Mouse (Mus musculus): ENCODE data around the gene 4930562C15Rik. TPM values are rescaled to one million over a fixed set of nuclear protein-coding genes. Genes with fewer than 3 reads are reported as not detected.

4930562C15Rik gene
- 0.13 TPM in 1 of 2 replicates, not detected in the other for polyA plus RNA-seq (2012; rRNA removed)

- TF ChIP-seq CTCF (IDR thresholded peaks at IDR 0.05; ENCODE audit: borderline replicate concordance, control insufficient read depth, extremely low read depth, insufficient read depth, low read length, poor library complexity) (no peak), POLR2A (IDR thresholded peaks at IDR 0.05; ENCODE audit: control insufficient read depth, extremely low read depth, insufficient read depth, low read length, poor library complexity) (no peak)
- no peak within 1 kb of the TSS for H3K27ac ChIP-seq (ENCODE audit: control insufficient read depth, insufficient read depth, low read length)
- no peaks in the 10 kb centered on the region for H3K36me3 ChIP-seq (ENCODE audit: control insufficient read depth, insufficient read depth, low read length)
- H3K27me3 ChIP-seq (ENCODE audit: control insufficient read depth, insufficient read depth, low read length) = no peaks in the 10 kb centered on the region
- H3K4me3 ChIP-seq (ENCODE audit: control insufficient read depth, insufficient read depth, low read length) = no peak within 1 kb of the TSS
- DNase-seq = no peak
- WGBS = 95% methylated on average over 3 of the region's 3 CpGs
- no peaks in the 10 kb centered on the region for H3K4me1 ChIP-seq (replicated peaks; ENCODE audit: control insufficient read depth, insufficient read depth, low read length)
Measured at GRCm38 (mm10) chr16:4835191-4835590, at the start of gene 4930562C15Rik. 4930562C15Rik (plus strand) TSS chr16:4835416.

- H3K27ac ChIP-seq (ENCODE audit: control insufficient read depth, insufficient read depth, low read length) = no peak overlapping the region
- peaks cover 10% of the 10 kb centered on the region for H3K4me1 ChIP-seq (replicated peaks; ENCODE audit: control insufficient read depth, insufficient read depth, low read length)
- H3K36me3 ChIP-seq (ENCODE audit: control insufficient read depth, insufficient read depth, low read length) = no peaks in the 10 kb centered on the region
- no peak for TF ChIP-seq POLR2A (IDR thresholded peaks at IDR 0.05; ENCODE audit: control insufficient read depth, extremely low read depth, insufficient read depth, low read length, poor library complexity)
- TF ChIP-seq CTCF (IDR thresholded peaks at IDR 0.05; ENCODE audit: borderline replicate concordance, control insufficient read depth, extremely low read depth, insufficient read depth, low read length, poor library complexity) = no peak
- 98% methylated on average over 4 of the region's 4 CpGs for WGBS
- DNase-seq = no peak
- no peaks in the 10 kb centered on the region for H3K27me3 ChIP-seq (ENCODE audit: control insufficient read depth, insufficient read depth, low read length)
- no peak overlapping the region for H3K4me3 ChIP-seq (ENCODE audit: control insufficient read depth, insufficient read depth, low read length)
Measured at GRCm38 (mm10) chr16:4785706-4786105, 49.5 kb upstream of the 4930562C15Rik start.

- H3K4me1 ChIP-seq (replicated peaks; ENCODE audit: control insufficient read depth, insufficient read depth, low read length) = peaks cover 3% of the 10 kb centered on the region
- no peaks in the 10 kb centered on the region for H3K36me3 ChIP-seq (ENCODE audit: control insufficient read depth, insufficient read depth, low read length)
- no peak overlapping the region for H3K4me3 ChIP-seq (ENCODE audit: control insufficient read depth, insufficient read depth, low read length)
Measured at GRCm38 (mm10) chr16:4788176-4788575, 47.0 kb upstream of the 4930562C15Rik start.

GRCm38 (mm10) chr16:4789311-4789768 is 45.9 kb upstream of the 4930562C15Rik start:
- TF ChIP-seq CTCF (IDR thresholded peaks at IDR 0.05; ENCODE audit: borderline replicate concordance, control insufficient read depth, extremely low read depth, insufficient read depth, low read length, poor library complexity) (no peak), POLR2A (IDR thresholded peaks at IDR 0.05; ENCODE audit: control insufficient read depth, extremely low read depth, insufficient read depth, low read length, poor library complexity) (no peak)
- no peaks in the 10 kb centered on the region for H3K36me3 ChIP-seq (ENCODE audit: control insufficient read depth, insufficient read depth, low read length)
- no peak overlapping the region for H3K27ac ChIP-seq (ENCODE audit: control insufficient read depth, insufficient read depth, low read length)
- WGBS = 2% methylated on average over 29 of the region's 29 CpGs
- H3K27me3 ChIP-seq (ENCODE audit: control insufficient read depth, insufficient read depth, low read length) = no peaks in the 10 kb centered on the region
- no peak for DNase-seq
- H3K4me1 ChIP-seq (replicated peaks; ENCODE audit: control insufficient read depth, insufficient read depth, low read length) = peaks cover 3% of the 10 kb centered on the region
- H3K4me3 ChIP-seq (ENCODE audit: control insufficient read depth, insufficient read depth, low read length) = peak overlapping the region; percentile 92

More at GRCm38 (mm10) chr16:4788176-4788575, 47.0 kb upstream of the 4930562C15Rik start:
- no peak for TF ChIP-seq POLR2A (IDR thresholded peaks at IDR 0.05; ENCODE audit: control insufficient read depth, extremely low read depth, insufficient read depth, low read length, poor library complexity)
- no peak for TF ChIP-seq CTCF (IDR thresholded peaks at IDR 0.05; ENCODE audit: borderline replicate concordance, control insufficient read depth, extremely low read depth, insufficient read depth, low read length, poor library complexity)
- no peak for DNase-seq
- Histone ChIP-seq H3K27ac (ENCODE audit: control insufficient read depth, insufficient read depth, low read length) (no peak overlapping the region), H3K27me3 (ENCODE audit: control insufficient read depth, insufficient read depth, low read length) (no peaks in the 10 kb centered on the region)

GRCm38 (mm10) chr16:4789810-4790559 is 45.2 kb upstream of the 4930562C15Rik start, which contains the start of gene Cdip1:
Cdip1 (minus strand) TSS chr16:4790292.
- peak; percentile 95 for DNase-seq
- peak within 1 kb of the TSS; percentile 92 for H3K4me3 ChIP-seq (ENCODE audit: control insufficient read depth, insufficient read depth, low read length)
- H3K27me3 ChIP-seq (ENCODE audit: control insufficient read depth, insufficient read depth, low read length) = no peaks in the 10 kb centered on the region
- H3K4me1 ChIP-seq (replicated peaks; ENCODE audit: control insufficient read depth, insufficient read depth, low read length) = peaks cover 3% of the 10 kb centered on the region
- H3K27ac ChIP-seq (ENCODE audit: control insufficient read depth, insufficient read depth, low read length) = peak within 1 kb of the TSS; percentile 30; the same call in 1 of the 2 replicates
- peak; percentile 64; the same call in 1 of the 2 replicates for TF ChIP-seq POLR2A (IDR thresholded peaks at IDR 0.05; ENCODE audit: control insufficient read depth, extremely low read depth, insufficient read depth, low read length, poor library complexity)
- 0 out of 2 replicates have a peak, but pooled peaks have one; percentile 36 for TF ChIP-seq CTCF (IDR thresholded peaks at IDR 0.05; ENCODE audit: borderline replicate concordance, control insufficient read depth, extremely low read depth, insufficient read depth, low read length, poor library complexity)
- 1% methylated on average over 51 of the region's 51 CpGs for WGBS
- no peaks in the 10 kb centered on the region for H3K36me3 ChIP-seq (ENCODE audit: control insufficient read depth, insufficient read depth, low read length)

GRCm38 (mm10) chr16:4791332-4791731 is 43.9 kb upstream of the 4930562C15Rik start:
- Histone ChIP-seq H3K27me3 (ENCODE audit: control insufficient read depth, insufficient read depth, low read length) (no peaks in the 10 kb centered on the region), H3K4me1 (replicated peaks; ENCODE audit: control insufficient read depth, insufficient read depth, low read length) (peaks cover 3% of the 10 kb centered on the region), H3K36me3 (ENCODE audit: control insufficient read depth, insufficient read depth, low read length) (no peaks in the 10 kb centered on the region), H3K4me3 (ENCODE audit: control insufficient read depth, insufficient read depth, low read length) (no peak overlapping the region), H3K27ac (ENCODE audit: control insufficient read depth, insufficient read depth, low read length) (no peak overlapping the region)
- WGBS = 40% methylated on average over 2 of the region's 2 CpGs
- TF ChIP-seq POLR2A (IDR thresholded peaks at IDR 0.05; ENCODE audit: control insufficient read depth, extremely low read depth, insufficient read depth, low read length, poor library complexity) = no peak
- no peak for TF ChIP-seq CTCF (IDR thresholded peaks at IDR 0.05; ENCODE audit: borderline replicate concordance, control insufficient read depth, extremely low read depth, insufficient read depth, low read length, poor library complexity)
- DNase-seq = no peak

Measured in thymus, adult 2 months (tissue).